7 mouse cellular contexts compared by ENCODE assay signal in the genomic region with DNA sequence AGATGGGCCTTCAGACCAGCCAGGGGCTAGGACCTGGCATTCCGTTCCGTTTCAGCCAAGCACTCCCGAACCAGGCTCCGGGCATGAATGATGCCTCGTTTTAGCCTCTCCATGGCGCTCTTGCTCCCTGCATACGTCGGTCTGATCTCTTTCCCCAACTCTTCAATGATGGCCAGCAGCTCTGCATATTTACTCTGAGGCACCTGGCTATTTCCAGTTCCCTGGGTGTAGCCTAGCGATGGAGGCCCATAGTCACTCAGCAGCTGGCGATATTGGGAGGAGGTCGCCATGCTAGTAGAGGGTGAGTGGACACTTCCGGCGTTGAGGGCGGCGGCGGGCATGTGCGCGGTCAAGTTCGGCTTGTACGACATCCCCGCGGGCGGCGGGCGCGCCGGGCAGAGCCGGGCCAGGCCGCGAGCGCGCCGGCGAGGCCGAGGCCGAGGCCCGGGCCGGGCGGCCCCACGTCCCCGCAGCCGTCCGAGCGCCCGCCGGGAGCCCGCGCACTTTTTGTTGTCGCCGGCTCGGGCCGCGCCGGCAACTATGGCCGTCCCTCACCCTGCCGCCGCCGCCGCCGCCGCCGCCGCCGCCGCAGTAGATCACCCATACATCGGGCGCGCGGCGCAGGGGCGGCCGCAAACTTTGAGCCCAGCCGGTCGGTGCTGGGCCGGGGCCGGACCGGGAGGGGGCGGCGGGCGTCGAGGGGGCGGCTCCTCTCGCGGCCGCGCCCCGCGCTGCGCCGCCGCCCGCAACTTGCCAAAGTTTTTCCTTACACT. TPM values are rescaled to one million over a fixed set of nuclear protein-coding genes. Genes with fewer than 3 reads are reported as not detected.
DNase-seq lines count a peak whose midpoint lies in the region; ATAC-seq lines count a peak whose summit lies in the region.
"Not testable (repeated sequence)": the region's sequence is repeated elsewhere in the genome, so short reads cannot be mapped to it uniquely, and the experiment has no call there.

A gene (plus strand): TSS at position 162 of the 773 bp plus-strand sequence.
A gene (minus strand): TSS at position 677 of the 773 bp plus-strand sequence.

- H3K4me2 ChIP-seq in heart, embryonic 12.5 days = peak within 1 kb of the TSS; percentile 74
- H3K4me2 ChIP-seq in intestine, embryonic 14.5 days (ENCODE audit: low read length) = peak within 1 kb of the TSS; percentile 46
- peak within 1 kb of the TSS; percentile 67 for H3K4me2 ChIP-seq in limb, embryonic 13.5 days (replicated peaks)
- peak within 1 kb of the TSS; percentile 58 for H3K4me2 ChIP-seq in neural tube, embryonic 12.5 days (replicated peaks)

- peaks cover 45% of the 10 kb centered on the region for H3K27me3 ChIP-seq in erythroblast, embryonic 14.5 days (ENCODE audit: control insufficient read depth)
- H3K27me3 ChIP-seq in heart, embryonic 12.5 days (replicated peaks) = peaks cover 11% of the 10 kb centered on the region
- H3K27me3 ChIP-seq in intestine, embryonic 14.5 days (replicated peaks; ENCODE audit: control insufficient read depth, insufficient read depth, low read length) = not testable (repeated sequence)
- peaks cover 14% of the 10 kb centered on the region for H3K27me3 ChIP-seq in limb, embryonic 13.5 days
- H3K27me3 ChIP-seq in neural tube, embryonic 12.5 days (replicated peaks) = peaks cover 12% of the 10 kb centered on the region

- not testable (repeated sequence) for H3K36me3 ChIP-seq in erythroblast, embryonic 14.5 days (ENCODE audit: control insufficient read depth); heart, embryonic 12.5 days; intestine, embryonic 14.5 days (ENCODE audit: control insufficient read depth, insufficient read depth, low read length); limb, embryonic 13.5 days; neural tube, embryonic 12.5 days

- peaks cover 11% of the 10 kb centered on the region for H3K9me3 ChIP-seq in erythroblast, embryonic 14.5 days (ENCODE audit: control insufficient read depth, low read length)
- not testable (repeated sequence) for H3K9me3 ChIP-seq in heart, embryonic 12.5 days (replicated peaks); intestine, embryonic 14.5 days (ENCODE audit: control insufficient read depth, low read length); limb, embryonic 13.5 days; neural tube, embryonic 12.5 days

- ATAC-seq in heart, embryonic 12.5 days (ENCODE audit: insufficient number of reproducible peaks, low FRiP score) = peak; percentile 87
- peak; percentile 82 for ATAC-seq in intestine, embryonic 14.5 days (replicated peaks; ENCODE audit: low FRiP score, low TSS enrichment, low read depth)
- ATAC-seq in limb, embryonic 13.5 days (ENCODE audit: low FRiP score, low read depth) = peak; percentile 87
- ATAC-seq in neural tube, embryonic 12.5 days (ENCODE audit: low FRiP score, low read depth) = peak; percentile 83

- H3K9ac ChIP-seq in heart, embryonic 12.5 days = peak within 1 kb of the TSS; percentile 63
- peak within 1 kb of the TSS; percentile 38 for H3K9ac ChIP-seq in intestine, embryonic 14.5 days (ENCODE audit: low read length)
- H3K9ac ChIP-seq in limb, embryonic 13.5 days = peak within 1 kb of the TSS; percentile 59
- H3K9ac ChIP-seq in neural tube, embryonic 12.5 days = 0 out of 2 replicates have a peak within 1 kb of the TSS, but pooled peaks have one; percentile 29

- peak within 1 kb of the TSS; percentile 57 for H3K27ac ChIP-seq in heart, embryonic 12.5 days (ENCODE audit: poor library complexity, severe bottlenecking)
- H3K27ac ChIP-seq in intestine, embryonic 14.5 days (ENCODE audit: low read depth) = peak within 1 kb of the TSS; percentile 43; the same call in 1 of the 2 replicates
- H3K27ac ChIP-seq in limb, embryonic 13.5 days = peak within 1 kb of the TSS; percentile 75
- H3K27ac ChIP-seq in neural tube, embryonic 12.5 days = not testable (repeated sequence)

- peak; percentile 39 to 40 for DNase-seq in adrenal gland, postnatal 36 days
- DNase-seq in intestine, embryonic 14.5 days (ENCODE audit: low spot score) = not testable (repeated sequence)
- peak; percentile 26 for DNase-seq in lung, postnatal 14 days

- H3K4me3 ChIP-seq in erythroblast, embryonic 14.5 days (replicated peaks) = peak within 1 kb of the TSS; percentile 66
- H3K4me3 ChIP-seq in heart, embryonic 12.5 days = peak within 1 kb of the TSS; percentile 52
- peak within 1 kb of the TSS; percentile 51 for H3K4me3 ChIP-seq in intestine, embryonic 14.5 days (ENCODE audit: low read depth, low read length)
- peak within 1 kb of the TSS; percentile 50 for H3K4me3 ChIP-seq in limb, embryonic 13.5 days
- H3K4me3 ChIP-seq in neural tube, embryonic 12.5 days = peak within 1 kb of the TSS; percentile 38

- H3K4me1 ChIP-seq in erythroblast, embryonic 14.5 days (ENCODE audit: control insufficient read depth) = peaks cover 35% of the 10 kb centered on the region
- H3K4me1 ChIP-seq in heart, embryonic 12.5 days (replicated peaks) = peaks cover 23% of the 10 kb centered on the region
- peaks cover 13% of the 10 kb centered on the region; the same call in 1 of the 2 replicates for H3K4me1 ChIP-seq in intestine, embryonic 14.5 days (replicated peaks; ENCODE audit: control insufficient read depth, insufficient read depth, low read length)
- H3K4me1 ChIP-seq in limb, embryonic 13.5 days = peaks cover 22% of the 10 kb centered on the region; the same call in 1 of the 2 replicates
- not testable (repeated sequence) for H3K4me1 ChIP-seq in neural tube, embryonic 12.5 days

- 3% methylated on average over 49 of the region's 92 CpGs for WGBS in heart, embryonic 12.5 days
- WGBS in intestine, embryonic 14.5 days = 0% methylated on average over 34 of the region's 92 CpGs
- 1% methylated on average over 29 of the region's 92 CpGs for WGBS in limb, embryonic 13.5 days
- under 1% methylated on average over 62 of the region's 92 CpGs for WGBS in neural tube, embryonic 12.5 days

RNA-seq across cellular contexts. Expression of the first gene that starts in this region (rescaled TPM):
- total RNA-seq in adrenal gland, postnatal 36 days (2021) = 1 to 10 TPM; 6.4 to 8.6 TPM
- not detected in 2 replicates for polyA plus RNA-seq in erythroblast, embryonic 14.5 days (2012)
- polyA plus RNA-seq in heart, embryonic 12.5 days (2016; fragmentation: Nextera tagmentation; extraction: Ambion mirVana) = 0.39 and 0.52 TPM in 2 replicates
- 1.4 and 1.5 TPM in 2 replicates for polyA plus RNA-seq in intestine, embryonic 14.5 days (2014; fragmentation: Nextera tagmentation; extraction: Ambion mirVana)
- polyA plus RNA-seq in limb, embryonic 13.5 days (2015; fragmentation: Nextera tagmentation; extraction: Ambion mirVana) = 1.0 and 1.2 TPM in 2 replicates
- 0.68 and 1.8 TPM in 2 replicates for polyA plus RNA-seq in neural tube, embryonic 12.5 days (2016; fragmentation: Nextera tagmentation; extraction: Ambion mirVana)

RNA-seq across cellular contexts. Expression of the second gene that starts in this region (rescaled TPM):
- 1 to 10 TPM; 1.4 to 3.2 TPM for total RNA-seq in adrenal gland, postnatal 36 days (2021)
- polyA plus RNA-seq in erythroblast, embryonic 14.5 days (2012) = 4.5 and 4.6 TPM in 2 replicates
- 3.3 and 5.3 TPM in 2 replicates for polyA plus RNA-seq in heart, embryonic 12.5 days (2016; fragmentation: Nextera tagmentation; extraction: Ambion mirVana)
- polyA plus RNA-seq in intestine, embryonic 14.5 days (2014; fragmentation: Nextera tagmentation; extraction: Ambion mirVana) = 3.9 and 4.1 TPM in 2 replicates
- 3.1 and 4.9 TPM in 2 replicates for polyA plus RNA-seq in limb, embryonic 13.5 days (2015; fragmentation: Nextera tagmentation; extraction: Ambion mirVana)
- 13.8 and 14.9 TPM in 2 replicates for polyA plus RNA-seq in neural tube, embryonic 12.5 days (2016; fragmentation: Nextera tagmentation; extraction: Ambion mirVana)
